Mouse (Mus musculus) lung, embryonic 15.5 days (tissue): ENCODE measurements around the gene Cela3b. TPM values are rescaled to one million over a fixed set of nuclear protein-coding genes. Genes with fewer than 3 reads are reported as not detected.
A peak's percentile ranks its signal among the peaks of the same experiment; 100 is the strongest.

ENCODE experiments used
- ATAC-seq: fragments of 200-750 bp; cut with Nextera tagmentation; 2 replicates; pipeline ENCODE4 v1.8.0; 2017; ENCODE audit warnings: moderate number of reproducible peaks, borderline replicate concordance; ENCODE audit not compliant: low FRiP score, low TSS enrichment; ENCODE audit errors: extremely low read depth
- H3K27ac ChIP-seq: fragments of 300-500 bp; sonication (generic); 2 replicates; pipeline ENCODE4 v1.5.1; 2015; ENCODE audit warnings: moderate library complexity, mild to moderate bottlenecking, inconsistent platforms
- H3K27me3 ChIP-seq: fragments of 300-500 bp; sonication (generic); 2 replicates; pipeline ENCODE4 v1.6.1; 2015; ENCODE audit warnings: inconsistent platforms
- H3K36me3 ChIP-seq: fragments of 300-500 bp; sonication (generic); 2 replicates; pipeline ENCODE4 v1.6.1; 2015; ENCODE audit warnings: inconsistent platforms
- H3K4me1 ChIP-seq: fragments of 300-500 bp; sonication (generic); 2 replicates; pipeline ENCODE4 v1.6.1; 2015; ENCODE audit warnings: inconsistent platforms
- H3K4me2 ChIP-seq: fragments of 300-500 bp; sonication (generic); 2 replicates; pipeline ENCODE4 v1.6.1; 2015; ENCODE audit warnings: inconsistent platforms, mild to moderate bottlenecking, moderate library complexity
- H3K4me3 ChIP-seq: fragments of 300-500 bp; sonication (generic); 2 replicates; pipeline ENCODE4 v1.5.1; 2015; ENCODE audit warnings: mild to moderate bottlenecking, inconsistent platforms
- H3K9ac ChIP-seq: fragments of 300-500 bp; sonication (generic); 2 replicates; pipeline ENCODE4 v1.6.1; 2015; ENCODE audit warnings: inconsistent platforms
- H3K9me3 ChIP-seq: fragments of 300-500 bp; sonication (generic); 2 replicates; pipeline ENCODE4 v1.6.1; 2016; ENCODE audit warnings: inconsistent platforms
- WGBS: fragments of 180-500 bp; shearing (Covaris S2); methylation state at CpG from one replicate; pipeline ENCODE4 v1.1.7; 2015; 5-methylcytosine and 5-hydroxymethylcytosine counted together
- polyA plus RNA-seq: library from polyadenylated mRNA; unstranded; fragments of >200 nt; fragmentation: Nextera tagmentation; extraction: Ambion mirVana; gene quantifications from 2 replicates; pipeline ENCODE4 v1.2.1, GENCODE M21; 2015

Gene Cela3b
- polyA plus RNA-seq = 0.16 and 0.94 TPM in 2 replicates

DNA sequence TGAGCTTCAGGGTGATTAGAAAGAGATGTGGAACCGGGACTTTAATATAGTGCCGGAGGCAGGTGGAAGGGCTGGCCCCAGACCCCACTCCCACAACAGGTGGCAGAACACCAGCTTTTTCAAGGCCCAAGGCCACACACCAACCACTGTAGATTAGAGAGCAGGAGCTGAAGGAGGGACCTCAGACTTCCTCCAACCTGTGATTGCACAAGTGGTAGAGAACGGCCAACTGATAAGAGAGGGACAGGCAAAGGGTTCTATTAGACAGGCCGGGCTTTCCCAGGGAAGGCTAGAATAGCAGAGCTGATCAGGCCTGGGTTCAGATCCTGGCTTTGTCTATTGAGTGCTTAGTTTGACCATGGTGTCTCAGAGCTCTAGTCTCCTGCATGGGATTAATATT lies at the start of gene Cela3b:
Gene Cela3b (minus strand): TSS at position 39 of the 400 bp plus-strand sequence.
- no peak for ATAC-seq

DNA sequence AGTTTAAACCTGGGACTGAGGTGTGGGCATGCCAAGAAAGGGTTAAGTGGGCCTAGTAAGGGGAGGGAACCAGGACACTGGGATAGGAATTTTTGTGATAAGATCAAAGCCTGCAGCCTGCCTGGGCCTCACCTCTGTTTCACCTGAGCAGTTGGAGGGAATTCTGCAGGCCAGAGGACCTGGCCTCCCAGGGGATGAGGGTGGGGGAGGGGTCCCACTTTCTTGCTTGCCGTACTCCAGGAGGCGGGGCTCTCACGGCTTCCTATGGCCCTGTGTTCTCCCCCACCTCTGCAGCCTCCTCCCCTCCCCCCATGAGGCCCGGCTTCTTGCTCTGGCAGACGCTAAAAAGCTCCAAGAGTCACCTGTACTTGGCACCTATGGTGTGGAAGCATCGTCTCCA lies 49.4 kb upstream of the Cela3b start:
- peak overlapping the region; percentile 41; the same call in 1 of the 2 replicates for H3K4me2 ChIP-seq
- H3K4me1 ChIP-seq = peaks cover 94% of the 10 kb centered on the region
- no peaks in the 10 kb centered on the region for H3K9me3 ChIP-seq
- no peaks in the 10 kb centered on the region for H3K27me3 ChIP-seq
- no peak overlapping the region for H3K9ac ChIP-seq
- H3K27ac ChIP-seq = peak overlapping the region; percentile 94
- ATAC-seq = peak; percentile 16; the same call in 1 of the 2 replicates
- no peaks in the 10 kb centered on the region for H3K36me3 ChIP-seq
- no peak overlapping the region for H3K4me3 ChIP-seq
- 20% methylated on average over 6 of the region's 6 CpGs for WGBS

More for the DNA sequence above, at the start of gene Cela3b:
- Histone ChIP-seq H3K4me3 (no peak within 1 kb of the TSS), H3K27ac (no peak within 1 kb of the TSS), H3K4me2 (no peak within 1 kb of the TSS), H3K36me3 (no peaks in the 10 kb centered on the region), H3K9me3 (no peaks in the 10 kb centered on the region), H3K4me1 (no peaks in the 10 kb centered on the region), H3K27me3 (no peaks in the 10 kb centered on the region), H3K9ac (no peak within 1 kb of the TSS)
- WGBS = 81% methylated on average over 4 of the region's 4 CpGs

DNA sequence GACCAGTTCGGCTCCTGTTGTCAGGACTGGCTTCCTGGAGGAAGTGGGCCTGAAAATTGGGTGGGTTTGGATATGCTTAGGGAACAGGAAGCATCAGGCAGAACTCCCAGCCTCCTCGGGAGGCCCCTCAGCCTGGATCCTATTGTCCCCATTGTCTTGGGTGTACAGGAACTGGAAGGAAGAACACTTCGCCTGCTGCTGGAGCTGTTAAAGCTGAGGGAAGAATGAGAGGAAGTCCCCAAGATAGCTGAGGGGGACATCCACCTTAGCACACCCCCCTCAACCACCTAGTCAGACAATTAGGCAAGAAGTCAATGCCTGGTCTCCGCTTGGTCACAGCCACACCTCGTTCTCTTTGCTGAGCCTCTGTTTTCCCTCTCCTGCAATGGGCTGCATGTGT lies 48.0 kb upstream of the Cela3b start:
- Histone ChIP-seq H3K4me2 (0 out of 2 replicates have a peak overlapping the region, but pooled peaks have one; percentile 6), H3K36me3 (no peaks in the 10 kb centered on the region), H3K4me3 (no peak overlapping the region), H3K9ac (no peak overlapping the region), H3K27me3 (no peaks in the 10 kb centered on the region), H3K9me3 (no peaks in the 10 kb centered on the region), H3K27ac (peak overlapping the region; percentile 94), H3K4me1 (peaks cover 94% of the 10 kb centered on the region)
- ATAC-seq = no peak
- 68% methylated on average over 5 of the region's 5 CpGs for WGBS

DNA sequence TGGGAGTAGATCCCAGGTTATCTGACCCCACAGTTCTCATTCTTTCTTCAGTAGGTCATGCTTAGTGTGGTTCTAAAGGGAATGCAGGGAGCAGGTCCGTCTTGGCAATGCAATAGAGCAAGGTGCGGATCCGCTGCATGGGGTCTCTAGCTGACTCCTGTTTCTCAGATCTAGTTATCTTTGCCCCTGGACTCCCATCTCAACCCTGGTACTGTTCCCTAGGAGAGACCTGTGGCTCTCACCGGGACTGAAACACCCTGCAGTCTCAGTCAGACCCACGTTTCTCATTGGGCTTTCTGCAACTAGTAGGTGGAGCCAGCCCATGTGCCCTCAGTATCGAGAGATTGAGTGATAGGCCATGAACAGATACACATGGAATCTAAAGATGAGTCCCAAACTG lies 47.3 kb upstream of the Cela3b start:
- ATAC-seq = no peak
- 54% methylated on average over 6 of the region's 6 CpGs for WGBS
- H3K27ac ChIP-seq = peak overlapping the region; percentile 94
- no peak overlapping the region for H3K4me3 ChIP-seq
- no peaks in the 10 kb centered on the region for H3K36me3 ChIP-seq
- H3K9me3 ChIP-seq = no peaks in the 10 kb centered on the region
- H3K4me2 ChIP-seq = no peak overlapping the region
- H3K4me1 ChIP-seq = peaks cover 99% of the 10 kb centered on the region
- no peak overlapping the region for H3K9ac ChIP-seq
- no peaks in the 10 kb centered on the region for H3K27me3 ChIP-seq

DNA sequence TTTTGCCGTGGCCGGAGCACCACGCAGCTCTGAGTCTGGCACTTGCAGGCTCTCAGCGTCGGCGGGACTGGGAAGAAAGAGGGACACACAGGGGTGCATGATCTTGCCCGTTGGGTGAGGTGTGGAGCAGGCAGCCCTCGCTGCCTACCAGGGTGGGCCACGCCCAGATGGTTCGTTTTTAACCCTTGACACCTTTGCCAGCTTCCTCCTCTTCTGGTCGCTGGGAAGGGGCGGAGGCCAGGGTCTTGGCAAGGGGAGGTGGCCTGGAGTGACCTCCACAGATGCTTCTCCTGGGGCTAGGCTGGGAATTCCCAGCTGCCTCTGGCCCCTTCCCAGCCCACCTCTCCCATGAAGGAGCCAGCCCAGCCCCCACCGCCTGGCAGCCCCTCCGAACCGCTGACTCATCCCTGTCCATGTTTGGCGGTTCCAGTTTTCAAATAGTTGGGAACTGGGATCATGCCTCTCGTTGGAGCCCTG lies 46.5 kb upstream of the Cela3b start:
- Histone ChIP-seq H3K27ac (peak overlapping the region; percentile 94), H3K9me3 (no peaks in the 10 kb centered on the region), H3K36me3 (no peaks in the 10 kb centered on the region), H3K9ac (peak overlapping the region; percentile 21; the same call in 1 of the 2 replicates), H3K27me3 (no peaks in the 10 kb centered on the region), H3K4me3 (peak overlapping the region; percentile 11; the same call in 1 of the 2 replicates), H3K4me1 (peaks cover 92% of the 10 kb centered on the region), H3K4me2 (peak overlapping the region; percentile 51)
- no peak for ATAC-seq
- WGBS = 12% methylated on average over 16 of the region's 17 CpGs

DNA sequence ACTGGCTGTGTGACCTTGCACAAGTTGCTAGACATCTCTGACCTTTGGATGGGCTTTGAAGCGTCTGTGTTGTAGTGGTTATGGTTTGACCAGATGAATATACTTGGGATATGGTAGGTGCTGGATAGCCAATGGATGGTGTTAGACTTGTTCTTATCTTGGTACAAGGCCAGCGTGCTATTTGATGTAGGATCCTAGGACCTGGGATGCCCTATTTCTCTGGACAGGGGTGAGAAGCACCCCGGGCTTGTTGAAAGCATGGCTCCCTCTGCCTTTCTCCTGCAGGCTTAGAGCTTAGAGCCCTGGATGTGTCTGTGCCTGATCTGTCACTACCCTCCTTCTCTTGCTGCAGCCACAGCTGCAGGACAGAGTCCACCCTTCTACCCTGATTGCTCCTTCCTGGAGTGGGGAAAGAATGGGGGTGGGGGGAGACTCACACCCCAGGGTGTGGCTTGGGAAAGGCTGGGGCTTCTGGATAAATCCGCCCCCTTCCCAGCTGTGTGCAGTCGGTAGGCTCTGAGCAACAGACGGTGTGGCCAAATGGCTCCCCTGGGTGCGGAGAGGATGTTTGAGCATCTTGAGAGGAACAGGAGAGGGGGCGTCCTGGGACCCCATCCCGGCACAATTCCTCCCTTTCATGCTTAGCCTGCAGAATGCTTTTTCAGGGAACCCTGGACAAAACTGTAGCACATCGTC lies 45.9 kb upstream of the Cela3b start:
- H3K9me3 ChIP-seq = no peaks in the 10 kb centered on the region
- H3K27me3 ChIP-seq = no peaks in the 10 kb centered on the region
- H3K4me2 ChIP-seq = peak overlapping the region; percentile 51
- H3K36me3 ChIP-seq = no peaks in the 10 kb centered on the region
- peak overlapping the region; percentile 11; the same call in 1 of the 2 replicates for H3K4me3 ChIP-seq
- H3K27ac ChIP-seq = peak overlapping the region; percentile 94
- WGBS = 20% methylated on average over 10 of the region's 10 CpGs
- H3K4me1 ChIP-seq = peaks cover 92% of the 10 kb centered on the region
- ATAC-seq = peak; percentile 47
- peak overlapping the region; percentile 21; the same call in 1 of the 2 replicates for H3K9ac ChIP-seq

DNA sequence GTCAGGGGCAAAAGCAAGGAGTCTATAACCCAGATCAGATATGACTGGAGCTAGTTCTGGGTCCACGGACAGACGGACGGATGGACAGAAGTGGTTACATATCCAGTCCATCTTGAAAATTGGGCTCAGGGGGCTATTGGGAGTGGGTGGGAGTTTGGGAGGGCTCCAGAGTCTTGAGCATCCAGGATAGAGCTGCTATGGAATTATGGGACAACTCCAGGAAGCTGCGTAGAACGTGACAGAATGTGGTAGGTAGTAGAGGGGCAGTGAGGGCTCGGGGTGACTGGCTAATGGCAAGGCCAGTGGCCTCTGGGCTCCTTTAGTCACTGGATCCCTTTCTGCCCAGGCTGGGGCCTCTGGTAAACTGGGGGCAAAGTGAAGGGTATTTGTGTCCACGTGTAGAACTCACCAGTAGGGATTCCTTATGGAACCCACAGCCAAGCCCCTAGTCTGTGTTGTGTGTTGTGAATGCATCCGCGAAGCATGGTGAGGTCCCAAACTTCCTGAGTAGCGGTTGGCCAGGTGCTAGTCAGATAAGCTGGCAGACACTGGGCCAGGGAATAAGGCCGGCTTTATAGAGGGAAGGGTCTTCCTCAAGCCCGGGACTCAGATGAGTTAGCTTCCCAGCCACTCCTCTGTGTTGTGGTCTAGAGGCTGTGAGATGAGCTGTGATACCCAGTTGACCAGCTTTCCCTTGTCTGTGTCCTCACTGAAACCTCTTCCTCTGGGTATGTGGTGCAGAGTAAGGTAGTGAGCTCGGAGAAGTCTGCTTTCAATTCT lies 45.1 kb upstream of the Cela3b start:
- WGBS = 69% methylated on average over 13 of the region's 13 CpGs
- Histone ChIP-seq H3K36me3 (no peaks in the 10 kb centered on the region), H3K9ac (no peak overlapping the region)

DNA sequence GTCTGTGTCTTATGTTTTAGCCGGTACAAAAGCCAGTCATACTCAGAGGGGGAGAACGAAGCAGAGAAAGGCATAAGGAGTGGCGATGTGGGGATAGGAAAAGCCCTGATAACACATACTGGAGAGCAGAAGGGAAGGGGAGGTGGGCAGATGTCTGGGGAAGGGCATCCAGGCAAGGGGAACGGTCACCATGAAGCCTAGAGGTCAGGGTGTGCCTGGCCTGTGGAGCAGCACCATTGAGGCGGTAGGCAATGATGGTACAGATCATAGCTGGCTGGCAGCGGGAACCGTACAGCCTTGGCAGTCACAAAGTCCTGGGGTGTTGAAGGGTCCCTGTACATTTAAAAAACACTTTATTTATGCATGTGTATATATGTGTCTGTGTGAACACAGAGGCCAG lies 44.4 kb upstream of the Cela3b start:
- Histone ChIP-seq H3K4me1 (peaks cover 92% of the 10 kb centered on the region), H3K27me3 (no peaks in the 10 kb centered on the region), H3K27ac (peak overlapping the region; percentile 94), H3K36me3 (no peaks in the 10 kb centered on the region), H3K9me3 (no peaks in the 10 kb centered on the region), H3K9ac (no peak overlapping the region), H3K4me2 (no peak overlapping the region), H3K4me3 (no peak overlapping the region)
- ATAC-seq = no peak
- 82% methylated on average over 7 of the region's 7 CpGs for WGBS

More for the DNA sequence above, 45.1 kb upstream of the Cela3b start:
- H3K27me3 ChIP-seq = no peaks in the 10 kb centered on the region
- ATAC-seq = no peak
- peaks cover 92% of the 10 kb centered on the region for H3K4me1 ChIP-seq
- H3K4me2 ChIP-seq = peak overlapping the region; percentile 51; the same call in 1 of the 2 replicates
- no peaks in the 10 kb centered on the region for H3K9me3 ChIP-seq
- H3K4me3 ChIP-seq = no peak overlapping the region
- peak overlapping the region; percentile 94; the same call in 1 of the 2 replicates for H3K27ac ChIP-seq

DNA sequence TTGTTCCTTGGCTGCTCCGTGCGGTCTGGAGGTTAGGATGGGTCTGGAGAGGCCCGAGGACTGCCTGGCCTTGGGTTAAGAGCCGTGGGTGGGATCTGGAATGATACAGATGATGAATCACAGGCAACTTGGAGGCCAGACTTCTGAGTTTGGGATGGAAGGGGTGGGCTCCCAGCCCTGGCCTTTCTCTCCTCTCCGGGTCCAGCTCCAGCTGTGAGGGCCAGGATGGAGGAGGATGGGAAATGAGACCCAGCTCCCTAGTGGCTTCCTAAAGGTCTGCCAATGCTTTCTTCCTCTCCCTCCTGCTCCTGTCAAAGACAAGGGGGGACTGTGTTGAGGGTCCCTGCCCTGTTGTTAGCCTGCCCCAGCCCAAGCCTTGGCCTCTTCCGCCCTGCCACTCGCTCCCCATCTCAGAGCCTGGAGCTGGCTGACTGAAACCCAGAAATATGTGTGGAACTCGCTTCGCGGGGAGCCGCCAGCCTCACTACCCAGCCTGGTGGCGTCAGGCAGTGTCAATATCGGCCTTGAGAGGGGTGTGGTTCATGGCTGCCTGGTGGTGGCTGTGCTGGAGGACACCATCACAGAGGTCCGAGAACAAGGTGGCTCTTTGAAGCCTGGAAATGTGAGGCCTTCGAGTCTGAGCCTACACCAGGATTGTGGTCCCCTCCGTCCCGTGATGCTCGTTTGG lies 43.5 kb upstream of the Cela3b start:
- peak; percentile 3; the same call in 1 of the 2 replicates for ATAC-seq
- peak overlapping the region; percentile 79 for H3K27ac ChIP-seq
- peak overlapping the region; percentile 31 for H3K4me2 ChIP-seq
- peaks cover 88% of the 10 kb centered on the region for H3K4me1 ChIP-seq
- no peak overlapping the region for H3K9ac ChIP-seq
- H3K9me3 ChIP-seq = no peaks in the 10 kb centered on the region
- no peak overlapping the region for H3K4me3 ChIP-seq
- H3K36me3 ChIP-seq = no peaks in the 10 kb centered on the region
- H3K27me3 ChIP-seq = no peaks in the 10 kb centered on the region
- WGBS = 37% methylated on average over 18 of the region's 18 CpGs

DNA sequence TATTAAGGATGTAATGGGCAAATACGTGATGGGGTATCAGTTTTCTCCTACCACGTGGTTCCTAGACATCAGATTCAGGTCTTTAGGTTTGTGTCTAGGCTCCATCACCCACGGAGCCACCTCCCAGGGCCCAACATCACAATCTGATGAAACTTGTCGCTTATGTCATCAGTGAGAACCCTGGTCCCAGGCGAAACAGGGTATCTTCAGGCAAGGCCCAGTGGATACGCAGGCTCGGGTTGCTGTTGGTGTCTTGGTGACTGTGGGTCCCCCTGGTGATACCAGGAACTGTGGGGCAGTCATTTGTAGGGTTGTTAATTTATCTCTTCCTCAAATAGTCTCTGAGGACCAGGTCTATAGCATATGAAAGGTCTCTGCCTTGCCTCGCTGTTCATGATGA lies 42.9 kb upstream of the Cela3b start:
- WGBS = 81% methylated on average over 8 of the region's 8 CpGs
- H3K9me3 ChIP-seq = no peaks in the 10 kb centered on the region
- H3K4me2 ChIP-seq = peak overlapping the region; percentile 31
- H3K4me3 ChIP-seq = no peak overlapping the region
- no peak for ATAC-seq
- H3K27me3 ChIP-seq = no peaks in the 10 kb centered on the region
- peak overlapping the region; percentile 79 for H3K27ac ChIP-seq
- H3K9ac ChIP-seq = no peak overlapping the region
- peaks cover 83% of the 10 kb centered on the region for H3K4me1 ChIP-seq
- H3K36me3 ChIP-seq = no peaks in the 10 kb centered on the region

DNA sequence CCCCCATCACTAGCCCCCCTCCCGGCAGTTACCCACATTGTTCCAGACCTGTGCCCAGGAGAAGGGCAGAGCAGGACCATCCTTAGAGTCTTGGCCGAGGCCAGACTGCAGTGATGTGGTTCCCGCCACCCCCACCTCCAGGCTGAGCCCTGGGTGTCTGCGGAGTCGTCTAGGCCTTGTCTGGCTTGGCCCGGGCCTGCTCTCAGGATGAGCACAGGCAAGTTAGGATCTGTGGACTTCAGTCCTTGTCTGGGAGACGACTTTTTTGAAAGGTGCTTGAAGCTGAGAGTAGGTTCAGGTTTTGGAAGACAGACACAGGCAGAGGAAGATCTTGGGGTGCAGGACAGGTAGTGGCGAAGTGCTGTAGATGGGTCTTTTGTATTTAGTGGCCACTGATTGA lies 41.0 kb upstream of the Cela3b start:
- Histone ChIP-seq H3K4me1 (peaks cover 80% of the 10 kb centered on the region), H3K36me3 (no peaks in the 10 kb centered on the region), H3K27me3 (no peaks in the 10 kb centered on the region), H3K27ac (peak overlapping the region; percentile 79), H3K9ac (no peak overlapping the region), H3K4me2 (peak overlapping the region; percentile 74), H3K4me3 (peak overlapping the region; percentile 70), H3K9me3 (no peaks in the 10 kb centered on the region)
- no peak for ATAC-seq
- 41% methylated on average over 8 of the region's 8 CpGs for WGBS
